Mouse (Mus musculus) midbrain, embryonic 12.5 days (tissue): ENCODE measurements around the gene 4931414P19Rik. TPM values are rescaled to one million over a fixed set of nuclear protein-coding genes. Genes with fewer than 3 reads are reported as not detected.

Experiments
- ATAC-seq: fragments of 200-750 bp; cut with Nextera tagmentation; 2 replicates; pipeline ENCODE4 v1.8.0; 2017; ENCODE audit warnings: low read depth, moderate TSS enrichment, moderate library complexity; ENCODE audit not compliant: low FRiP score
- H3K27ac ChIP-seq: fragments of 300-500 bp; sonication (generic); replicated peaks from 2 replicates; pipeline ENCODE4 v1.5.1; 2016; ENCODE audit warnings: mild to moderate bottlenecking
- H3K27me3 ChIP-seq: fragments of 300-500 bp; sonication (generic); 2 replicates; pipeline ENCODE4 v1.6.1; 2016; ENCODE audit warnings: mild to moderate bottlenecking
- H3K36me3 ChIP-seq: fragments of 300-500 bp; sonication (generic); 2 replicates; pipeline ENCODE4 v1.6.1; 2016
- H3K4me1 ChIP-seq: fragments of 300-500 bp; sonication (generic); 2 replicates; pipeline ENCODE4 v1.6.1; 2016
- H3K4me2 ChIP-seq: fragments of 300-500 bp; sonication (generic); replicated peaks from 2 replicates; pipeline ENCODE4 v1.6.1; 2016; ENCODE audit warnings: mild to moderate bottlenecking, moderate library complexity
- H3K4me3 ChIP-seq: fragments of 300-500 bp; sonication (generic); 2 replicates; pipeline ENCODE4 v1.5.1; 2016; ENCODE audit warnings: mild to moderate bottlenecking
- H3K9ac ChIP-seq: fragments of 300-500 bp; sonication (generic); replicated peaks from 2 replicates; pipeline ENCODE4 v1.6.1; 2016; ENCODE audit warnings: mild to moderate bottlenecking, moderate library complexity
- H3K9me3 ChIP-seq: fragments of 300-500 bp; sonication (generic); 2 replicates; pipeline ENCODE4 v1.6.1; 2016; ENCODE audit warnings: mild to moderate bottlenecking
- WGBS: fragments of 180-500 bp; shearing (Covaris S2); methylation state at CpG from one replicate; pipeline ENCODE4 v1.1.7; 2016; 5-methylcytosine and 5-hydroxymethylcytosine counted together
- polyA plus RNA-seq: library from polyadenylated mRNA; unstranded; fragments of >200 nt; fragmentation: Nextera tagmentation; extraction: Ambion mirVana; gene quantifications from 2 replicates; pipeline ENCODE4 v1.2.1, GENCODE M21; 2016

4931414P19Rik gene
- polyA plus RNA-seq, 1 experiment from 2014 or later: 10.4 TPM

GRCm38 (mm10) chr14:54578063-54578462 is 27.7 kb downstream of the 4931414P19Rik start:
- peak overlapping the region; percentile 82 for H3K27ac ChIP-seq
- H3K9me3 ChIP-seq: no peaks in the 10 kb centered on the region
- H3K4me1 ChIP-seq: peaks cover 41% of the 10 kb centered on the region
- peak overlapping the region; percentile 76 for H3K4me2 ChIP-seq
- peaks cover 31% of the 10 kb centered on the region for H3K27me3 ChIP-seq
- H3K9ac ChIP-seq: peak overlapping the region; percentile 87; the same call in 1 of the 2 replicates
- H3K36me3 ChIP-seq: no peaks in the 10 kb centered on the region
- 2% methylated on average over 10 of the region's 10 CpGs for WGBS
- no peak for ATAC-seq
- peak overlapping the region; percentile 78 for H3K4me3 ChIP-seq

GRCm38 (mm10) chr14:54577089-54577982 is 28.5 kb downstream of the 4931414P19Rik start, which contains the start of gene Ajuba:
Gene Ajuba (minus strand): TSS chr14:54577558.
- H3K4me1 ChIP-seq: peaks cover 48% of the 10 kb centered on the region
- H3K36me3 ChIP-seq: no peaks in the 10 kb centered on the region
- H3K27me3 ChIP-seq: peaks cover 31% of the 10 kb centered on the region
- under 1% methylated on average over 66 of the region's 66 CpGs for whole genome bisulfite sequencing
- H3K9me3 ChIP-seq: no peaks in the 10 kb centered on the region
- H3K4me2 ChIP-seq: peak within 1 kb of the TSS; percentile 76
- ATAC-seq: peak; percentile 51
- peak within 1 kb of the TSS; percentile 78 for H3K4me3 ChIP-seq
- peak within 1 kb of the TSS; percentile 82 for H3K27ac ChIP-seq
- peak within 1 kb of the TSS; percentile 87 for H3K9ac ChIP-seq

- Histone ChIP-seq H3K4me3 (peak overlapping the region; percentile 78), H3K9me3 (no peaks in the 10 kb centered on the region), H3K4me2 (peak overlapping the region; percentile 76), H3K27me3 (peaks cover 31% of the 10 kb centered on the region), H3K27ac (peak overlapping the region; percentile 82), H3K36me3 (peaks cover 2% of the 10 kb centered on the region), H3K4me1 (peaks cover 57% of the 10 kb centered on the region), H3K9ac (peak overlapping the region; percentile 87)
- peak; percentile 7; the same call in 1 of the 2 replicates for ATAC-seq
- whole genome bisulfite sequencing: under 1% methylated on average over 80 of the region's 84 CpGs
Measured at GRCm38 (mm10) chr14:54576241-54577088, 29.3 kb downstream of the 4931414P19Rik start.

- Histone ChIP-seq H3K4me3 (peak overlapping the region; percentile 78), H3K9ac (peak overlapping the region; percentile 87), H3K9me3 (no peaks in the 10 kb centered on the region), H3K27ac (peak overlapping the region; percentile 20), H3K4me2 (peak overlapping the region; percentile 76), H3K4me1 (peaks cover 60% of the 10 kb centered on the region), H3K27me3 (peaks cover 31% of the 10 kb centered on the region), H3K36me3 (peaks cover 10% of the 10 kb centered on the region)
- WGBS: under 1% methylated on average over 39 of the region's 39 CpGs
- no peak for ATAC-seq
Measured at GRCm38 (mm10) chr14:54575631-54576030, 30.2 kb downstream of the 4931414P19Rik start.

GRCm38 (mm10) chr14:54575031-54575430 is 30.8 kb downstream of the 4931414P19Rik start:
- Histone ChIP-seq H3K4me2 (peak overlapping the region; percentile 76), H3K4me1 (peaks cover 63% of the 10 kb centered on the region), H3K9me3 (no peaks in the 10 kb centered on the region), H3K9ac (peak overlapping the region; percentile 87), H3K36me3 (peaks cover 12% of the 10 kb centered on the region), H3K27me3 (peaks cover 31% of the 10 kb centered on the region), H3K27ac (peak overlapping the region; percentile 68; the same call in 1 of the 2 replicates), H3K4me3 (peak overlapping the region; percentile 78)
- WGBS: 2% methylated on average over 8 of the region's 8 CpGs
- ATAC-seq: no peak

GRCm38 (mm10) chr14:54574253-54574652 is 31.5 kb downstream of the 4931414P19Rik start:
- ATAC-seq: no peak
- H3K36me3 ChIP-seq: peaks cover 15% of the 10 kb centered on the region
- peak overlapping the region; percentile 68 for H3K27ac ChIP-seq
- peak overlapping the region; percentile 78 for H3K4me3 ChIP-seq
- H3K4me2 ChIP-seq: peak overlapping the region; percentile 76
- WGBS: 6% methylated on average over 4 of the region's 4 CpGs
- peaks cover 31% of the 10 kb centered on the region for H3K27me3 ChIP-seq
- peak overlapping the region; percentile 87 for H3K9ac ChIP-seq
- H3K4me1 ChIP-seq: peaks cover 71% of the 10 kb centered on the region
- H3K9me3 ChIP-seq: no peaks in the 10 kb centered on the region

GRCm38 (mm10) chr14:54572790-54573736 is 32.7 kb downstream of the 4931414P19Rik start:
- no peaks in the 10 kb centered on the region for H3K9me3 ChIP-seq
- H3K9ac ChIP-seq: peak overlapping the region; percentile 87; the same call in 1 of the 2 replicates
- H3K4me3 ChIP-seq: peak overlapping the region; percentile 78
- peak overlapping the region; percentile 76 for H3K4me2 ChIP-seq
- peaks cover 68% of the 10 kb centered on the region for H3K4me1 ChIP-seq
- peaks cover 18% of the 10 kb centered on the region for H3K36me3 ChIP-seq
- 3% methylated on average over 14 of the region's 14 CpGs for WGBS
- peak overlapping the region; percentile 81 for H3K27ac ChIP-seq
- ATAC-seq: peak; percentile 59
- peaks cover 31% of the 10 kb centered on the region for H3K27me3 ChIP-seq

- peaks cover 28% of the 10 kb centered on the region for H3K27me3 ChIP-seq
- 32% methylated on average over 4 of the region's 4 CpGs for WGBS
- H3K4me1 ChIP-seq: peaks cover 67% of the 10 kb centered on the region
- ATAC-seq: no peak
- H3K9ac ChIP-seq: no peak overlapping the region
- no peaks in the 10 kb centered on the region for H3K9me3 ChIP-seq
- peak overlapping the region; percentile 81 for H3K27ac ChIP-seq
- H3K36me3 ChIP-seq: peaks cover 22% of the 10 kb centered on the region
- no peak overlapping the region for H3K4me3 ChIP-seq
- H3K4me2 ChIP-seq: peak overlapping the region; percentile 76
Measured at GRCm38 (mm10) chr14:54572122-54572521, 33.7 kb downstream of the 4931414P19Rik start.

GRCm38 (mm10) chr14:54569451-54570392 is 36.1 kb downstream of the 4931414P19Rik start:
- WGBS: 59% methylated on average over 17 of the region's 17 CpGs
- H3K4me1 ChIP-seq: peaks cover 48% of the 10 kb centered on the region
- 0 out of 2 replicates have a peak overlapping the region, but pooled peaks have one; percentile 15 for H3K27ac ChIP-seq
- no peak overlapping the region for H3K4me3 ChIP-seq
- no peak for ATAC-seq
- H3K9ac ChIP-seq: peak overlapping the region; percentile 12; the same call in 1 of the 2 replicates
- 0 out of 2 replicates have a peak, but pooled peaks cover 4% of the 10 kb centered on the region for H3K27me3 ChIP-seq
- no peaks in the 10 kb centered on the region for H3K9me3 ChIP-seq
- peaks cover 27% of the 10 kb centered on the region for H3K36me3 ChIP-seq
- no peak overlapping the region for H3K4me2 ChIP-seq
